Mouse (Mus musculus): ENCODE measurements around the gene Thap7. TPM values are rescaled to one million over a fixed set of nuclear protein-coding genes. Genes with fewer than 3 reads are reported as not detected.
A peak's percentile ranks its signal among the peaks of the same experiment; 100 is the strongest.

Gene Thap7
- total and polyA plus RNA-seq, 2 experiments from 2014 or later, result 28.8 to 49.2 TPM

- ATAC-seq (ENCODE audit: insufficient read depth, low read depth), result no peak
- H3K36me3 ChIP-seq (replicated peaks; ENCODE audit: control insufficient read depth, insufficient read depth, low read length), result peaks cover 28% of the 10 kb centered on the region
- peak overlapping the region; percentile 95 for H3K4me2 ChIP-seq (ENCODE audit: low read depth, low read length)
- H3K9ac ChIP-seq (replicated peaks; ENCODE audit: low read depth, low read length), result peak overlapping the region; percentile 51; the same call in 1 of the 2 replicates
- peak overlapping the region; percentile 53 for H3K4me3 ChIP-seq (ENCODE audit: low read depth, low read length)
- H3K27me3 ChIP-seq (ENCODE audit: control insufficient read depth, insufficient read depth, low read length), result no peaks in the 10 kb centered on the region
- WGBS, result 56% methylated on average over 14 of the region's 14 CpGs
- no peak for DNase-seq (ENCODE audit: low spot score)
- H3K9me3 ChIP-seq (replicated peaks; ENCODE audit: control insufficient read depth, low read length), result no peaks in the 10 kb centered on the region
- H3K4me1 ChIP-seq (ENCODE audit: control insufficient read depth, insufficient read depth), result peaks cover 8% of the 10 kb centered on the region; the same call in 1 of the 2 replicates
- TF ChIP-seq EP300 (IDR thresholded peaks at IDR 0.05; ENCODE audit: low read depth), result no peak
- peak; percentile 16; the same call in 1 of the 2 replicates for TF ChIP-seq CTCF (IDR thresholded peaks at IDR 0.05; ENCODE audit: low read depth)
- no peak overlapping the region for H3K27ac ChIP-seq (ENCODE audit: low read depth)
Observed at GRCm38 (mm10) chr16:17488478-17489468, 42.2 kb downstream of the Thap7 start.

- Histone ChIP-seq H3K4me3 (ENCODE audit: low read depth, low read length) (no peak overlapping the region), H3K27ac (ENCODE audit: low read depth) (no peak overlapping the region), H3K27me3 (ENCODE audit: control insufficient read depth, insufficient read depth, low read length) (no peaks in the 10 kb centered on the region), H3K9me3 (replicated peaks; ENCODE audit: control insufficient read depth, low read length) (no peaks in the 10 kb centered on the region), H3K4me2 (ENCODE audit: low read depth, low read length) (no peak overlapping the region), H3K4me1 (ENCODE audit: control insufficient read depth, insufficient read depth) (peaks cover 8% of the 10 kb centered on the region; the same call in 1 of the 2 replicates), H3K36me3 (replicated peaks; ENCODE audit: control insufficient read depth, insufficient read depth, low read length) (peaks cover 42% of the 10 kb centered on the region), H3K9ac (replicated peaks; ENCODE audit: low read depth, low read length) (no peak overlapping the region)
- ATAC-seq (ENCODE audit: insufficient read depth, low read depth) (peak; percentile 82), DNase-seq (ENCODE audit: low spot score) (peak; percentile 81)
- 3% methylated on average over 3 of the region's 3 CpGs for WGBS
- TF ChIP-seq CTCF (IDR thresholded peaks at IDR 0.05; ENCODE audit: low read depth), result no peak
- TF ChIP-seq EP300 (IDR thresholded peaks at IDR 0.05; ENCODE audit: low read depth), result no peak
Observed at GRCm38 (mm10) chr16:17486505-17486904, 44.4 kb downstream of the Thap7 start.

- Histone ChIP-seq H3K27ac (ENCODE audit: low read depth) (no peak overlapping the region), H3K27me3 (ENCODE audit: control insufficient read depth, insufficient read depth, low read length) (no peaks in the 10 kb centered on the region), H3K9ac (replicated peaks; ENCODE audit: low read depth, low read length) (no peak overlapping the region), H3K36me3 (replicated peaks; ENCODE audit: control insufficient read depth, insufficient read depth, low read length) (peaks cover 46% of the 10 kb centered on the region), H3K4me2 (ENCODE audit: low read depth, low read length) (no peak overlapping the region), H3K4me3 (ENCODE audit: low read depth, low read length) (no peak overlapping the region), H3K9me3 (replicated peaks; ENCODE audit: control insufficient read depth, low read length) (no peaks in the 10 kb centered on the region), H3K4me1 (ENCODE audit: control insufficient read depth, insufficient read depth) (peaks cover 8% of the 10 kb centered on the region; the same call in 1 of the 2 replicates)
- no peak for ATAC-seq (ENCODE audit: insufficient read depth, low read depth)
- 71% methylated on average over 2 of the region's 2 CpGs for WGBS
- TF ChIP-seq EP300 (IDR thresholded peaks at IDR 0.05; ENCODE audit: low read depth) (no peak), CTCF (IDR thresholded peaks at IDR 0.05; ENCODE audit: low read depth) (no peak)
- no peak for DNase-seq (ENCODE audit: low spot score)
Observed at GRCm38 (mm10) chr16:17481465-17481864, 49.5 kb downstream of the Thap7 start.

- H3K27me3 ChIP-seq (ENCODE audit: control insufficient read depth, insufficient read depth, low read length), result no peaks in the 10 kb centered on the region
- 74% methylated on average over 4 of the region's 4 CpGs for WGBS
- no peak for DNase-seq (ENCODE audit: low spot score)
- peaks cover 21% of the 10 kb centered on the region for H3K36me3 ChIP-seq (replicated peaks; ENCODE audit: control insufficient read depth, insufficient read depth, low read length)
- ATAC-seq (ENCODE audit: insufficient read depth, low read depth), result no peak
- no peak overlapping the region for H3K4me2 ChIP-seq (ENCODE audit: low read depth, low read length)
- no peak overlapping the region for H3K4me3 ChIP-seq (ENCODE audit: low read depth, low read length)
- H3K9me3 ChIP-seq (replicated peaks; ENCODE audit: control insufficient read depth, low read length), result no peaks in the 10 kb centered on the region
- TF ChIP-seq EP300 (IDR thresholded peaks at IDR 0.05; ENCODE audit: low read depth), result no peak
- no peak for TF ChIP-seq CTCF (IDR thresholded peaks at IDR 0.05; ENCODE audit: low read depth)
- H3K27ac ChIP-seq (ENCODE audit: low read depth), result no peak overlapping the region
- H3K9ac ChIP-seq (replicated peaks; ENCODE audit: low read depth, low read length), result no peak overlapping the region
- no peaks in the 10 kb centered on the region for H3K4me1 ChIP-seq (ENCODE audit: control insufficient read depth, insufficient read depth)
Observed at GRCm38 (mm10) chr16:17478331-17478943, 52.5 kb downstream of the Thap7 start.

Other genes starting within 250 kb of the Thap7 start
- 2.7 TPM in 1 of 2 replicates, not detected in the other for gene Serpind1, start 199.8 kb downstream of the Thap7 start, total RNA-seq (2014; rRNA removed; ENCODE audit: low replicate concordance)
- 0.34 and 0.49 TPM in 2 replicates for gene Serpind1, start 199.8 kb downstream of the Thap7 start, polyA plus RNA-seq (2015; fragmentation: Nextera tagmentation; extraction: Ambion mirVana)
- 20.3 and 22.3 TPM in 2 replicates for gene Snap29, start 125.2 kb downstream of the Thap7 start, total RNA-seq (2014; rRNA removed; ENCODE audit: low replicate concordance)
- gene Snap29, start 125.2 kb downstream of the Thap7 start, polyA plus RNA-seq (2015; fragmentation: Nextera tagmentation; extraction: Ambion mirVana), result 8.3 and 8.5 TPM in 2 replicates
- 49.2 and 60.0 TPM in 2 replicates for gene Pi4ka, start 124.8 kb downstream of the Thap7 start, total RNA-seq (2014; rRNA removed; ENCODE audit: low replicate concordance)
- gene Pi4ka, start 124.8 kb downstream of the Thap7 start, polyA plus RNA-seq (2015; fragmentation: Nextera tagmentation; extraction: Ambion mirVana), result 16.9 and 18.5 TPM in 2 replicates
- 26.0 and 45.2 TPM in 2 replicates for gene Crkl, start 79.1 kb downstream of the Thap7 start, total RNA-seq (2014; rRNA removed; ENCODE audit: low replicate concordance)
- gene Crkl, start 79.1 kb downstream of the Thap7 start, polyA plus RNA-seq (2015; fragmentation: Nextera tagmentation; extraction: Ambion mirVana), result 25.3 and 29.6 TPM in 2 replicates
- gene Aifm3, start 41.5 kb downstream of the Thap7 start, total RNA-seq (2014; rRNA removed; ENCODE audit: low replicate concordance), result 0.08 and 0.15 TPM in 2 replicates
- gene Aifm3, start 41.5 kb downstream of the Thap7 start, polyA plus RNA-seq (2015; fragmentation: Nextera tagmentation; extraction: Ambion mirVana), result 0.41 and 0.48 TPM in 2 replicates
- gene Lztr1, start 22.4 kb downstream of the Thap7 start, total RNA-seq (2014; rRNA removed; ENCODE audit: low replicate concordance), result 119 and 122 TPM in 2 replicates
- gene Lztr1, start 22.4 kb downstream of the Thap7 start, polyA plus RNA-seq (2015; fragmentation: Nextera tagmentation; extraction: Ambion mirVana), result 27.2 and 27.4 TPM in 2 replicates
- gene Lrrc74b, start 30.1 kb upstream of the Thap7 start, total RNA-seq (2014; rRNA removed; ENCODE audit: low replicate concordance), result not detected in 2 replicates
- 0.10 and 0.44 TPM in 2 replicates for gene Lrrc74b, start 30.1 kb upstream of the Thap7 start, polyA plus RNA-seq (2015; fragmentation: Nextera tagmentation; extraction: Ambion mirVana)
- 0.31 TPM in 1 of 2 replicates, not detected in the other for gene P2rx6, start 30.7 kb upstream of the Thap7 start, total RNA-seq (2014; rRNA removed; ENCODE audit: low replicate concordance)
- 0.47 and 0.70 TPM in 2 replicates for gene P2rx6, start 30.7 kb upstream of the Thap7 start, polyA plus RNA-seq (2015; fragmentation: Nextera tagmentation; extraction: Ambion mirVana)
- gene Slc7a4, start 52.1 kb upstream of the Thap7 start, total RNA-seq (2014; rRNA removed; ENCODE audit: low replicate concordance), result 28.2 and 33.4 TPM in 2 replicates
- 5.7 and 7.4 TPM in 2 replicates for gene Slc7a4, start 52.1 kb upstream of the Thap7 start, polyA plus RNA-seq (2015; fragmentation: Nextera tagmentation; extraction: Ambion mirVana)
- 18.2 and 41.1 TPM in 2 replicates for gene Smpd4, start 88.2 kb upstream of the Thap7 start, total RNA-seq (2014; rRNA removed; ENCODE audit: low replicate concordance)
- 10.1 and 10.3 TPM in 2 replicates for gene Smpd4, start 88.2 kb upstream of the Thap7 start, polyA plus RNA-seq (2015; fragmentation: Nextera tagmentation; extraction: Ambion mirVana)
- 3.6 TPM in 1 of 2 replicates, not detected in the other for gene Ccdc74a, start 115.3 kb upstream of the Thap7 start, total RNA-seq (2014; rRNA removed; ENCODE audit: low replicate concordance)
- gene Ccdc74a, start 115.3 kb upstream of the Thap7 start, polyA plus RNA-seq (2015; fragmentation: Nextera tagmentation; extraction: Ambion mirVana), result 1.5 and 2.5 TPM in 2 replicates
- gene Med15, start 201.8 kb upstream of the Thap7 start, total RNA-seq (2014; rRNA removed; ENCODE audit: low replicate concordance), result 40.2 and 63.7 TPM in 2 replicates
- gene Med15, start 201.8 kb upstream of the Thap7 start, polyA plus RNA-seq (2015; fragmentation: Nextera tagmentation; extraction: Ambion mirVana), result 18.0 and 18.6 TPM in 2 replicates
- gene Klhl22, start 228.5 kb upstream of the Thap7 start, total RNA-seq (2014; rRNA removed; ENCODE audit: low replicate concordance), result 42.0 and 47.4 TPM in 2 replicates
- 21.7 and 23.0 TPM in 2 replicates for gene Klhl22, start 228.5 kb upstream of the Thap7 start, polyA plus RNA-seq (2015; fragmentation: Nextera tagmentation; extraction: Ambion mirVana)

Measured in heart, postnatal 0 days (tissue).